Mouse (Mus musculus) lung, adult 2 months (tissue): ENCODE measurements at regions not wholly inside any gene's neighbourhood (a gene's known extent, or its start where the extent isn't known, plus 50 kb on each side); places are given as distances from the start of the nearest gene placed in this dataset.

ENCODE experiments used
- DNase-seq: peaks from one replicate; pipeline ENCODE4 v3.0.0; 2022
- H3K4me1 ChIP-seq: fragments of 200-500 bp; 2 replicates; pipeline ENCODE4 v1.6.1; 2011; ENCODE audit warnings: low read length; ENCODE audit not compliant: control insufficient read depth, insufficient read depth
- H3K4me3 ChIP-seq: fragments of 200-500 bp; replicated peaks from 2 replicates; pipeline ENCODE3; 2011; ENCODE audit warnings: low read depth, mild to moderate bottlenecking, control low read depth, low read length; ENCODE audit errors: extremely low read depth
- CTCF ChIP-seq: fragments of 200-500 bp; IDR thresholded peaks from 2 replicates; pipeline ENCODE4 v1.5.1; 2011; ENCODE audit warnings: mild to moderate bottlenecking, low read length, control low read depth; ENCODE audit not compliant: insufficient read depth
- POLR2A ChIP-seq: fragments of 200-500 bp; IDR thresholded peaks from 2 replicates; pipeline ENCODE4 v1.6.1; 2011; ENCODE audit warnings: low read depth, mild to moderate bottlenecking, control low read depth, low read length, borderline replicate concordance; ENCODE audit errors: extremely low read depth
- WGBS: fragments of 180-500 bp; shearing (Covaris S2); methylation state at CpG from one replicate; pipeline ENCODE4 v1.1.7; 2018; 5-methylcytosine and 5-hydroxymethylcytosine counted together

GRCm38 (mm10) chr13:31206381-31206780 lies 232.4 kb downstream of the Gm5447 start:
- Histone ChIP-seq H3K4me3 (no peak overlapping the region), H3K4me1 (no peaks in the 10 kb centered on the region; the same call in 1 of the 2 replicates)
- 62% methylated on average over 5 of the region's 5 CpGs for WGBS
- no peak for DNase-seq
- no peak for TF ChIP-seq POLR2A
- no peak for TF ChIP-seq CTCF

- peak; percentile 14 for DNase-seq
Measured at GRCm38 (mm10) chr13:31207709-31208108, 233.7 kb downstream of the Gm5447 start.

GRCm38 (mm10) chr13:31223016-31223415 lies 249.0 kb downstream of the Gm5447 start:
- Histone ChIP-seq H3K4me1 (no peaks in the 10 kb centered on the region), H3K4me3 (no peak overlapping the region)
- DNase-seq, result no peak
- WGBS, result 72% methylated on average over 2 of the region's 2 CpGs
- no peak for TF ChIP-seq CTCF
- no peak for TF ChIP-seq POLR2A

More at GRCm38 (mm10) chr13:31207709-31208108, 233.7 kb downstream of the Gm5447 start:
- Histone ChIP-seq H3K4me1 (no peaks in the 10 kb centered on the region; the same call in 1 of the 2 replicates), H3K4me3 (no peak overlapping the region)
- WGBS, result 28% methylated on average over 5 of the region's 5 CpGs
- peak; percentile 66 for TF ChIP-seq CTCF
- TF ChIP-seq POLR2A, result no peak

- H3K4me1 ChIP-seq, result no peaks in the 10 kb centered on the region
- H3K4me3 ChIP-seq, result no peak overlapping the region
- WGBS, result 94% methylated on average over 6 of the region's 6 CpGs
- no peak for TF ChIP-seq POLR2A
- TF ChIP-seq CTCF, result no peak
- DNase-seq, result no peak
Measured at GRCm38 (mm10) chr13:31240546-31240945, 266.5 kb downstream of the Gm5447 start.

GRCm38 (mm10) chr13:31248996-31249395 lies 275.0 kb downstream of the Gm5447 start:
- DNase-seq, result no peak
- no peak for TF ChIP-seq CTCF
- TF ChIP-seq POLR2A, result no peak
- no peak overlapping the region for H3K4me3 ChIP-seq
- WGBS, result 83% methylated on average over 3 of the region's 3 CpGs
- H3K4me1 ChIP-seq, result no peaks in the 10 kb centered on the region

- WGBS, result 59% methylated on average over 5 of the region's 5 CpGs
- no peaks in the 10 kb centered on the region for H3K4me1 ChIP-seq
- TF ChIP-seq CTCF (no peak), POLR2A (no peak)
- DNase-seq, result no peak
- no peak overlapping the region for H3K4me3 ChIP-seq
Measured at GRCm38 (mm10) chr13:31249525-31249924, 275.5 kb downstream of the Gm5447 start.

- Histone ChIP-seq H3K4me1 (no peaks in the 10 kb centered on the region), H3K4me3 (no peak overlapping the region)
- TF ChIP-seq POLR2A (no peak), CTCF (no peak)
- no peak for DNase-seq
- 56% methylated on average over 4 of the region's 4 CpGs for WGBS
Measured at GRCm38 (mm10) chr13:31254016-31254415, 280.0 kb downstream of the Gm5447 start.

GRCm38 (mm10) chr13:31254744-31255143 lies 280.7 kb downstream of the Gm5447 start:
- Histone ChIP-seq H3K4me3 (no peak overlapping the region), H3K4me1 (no peaks in the 10 kb centered on the region)
- WGBS, result 84% methylated on average over 3 of the region's 3 CpGs
- no peak for DNase-seq
- no peak for TF ChIP-seq POLR2A
- TF ChIP-seq CTCF, result no peak

- DNase-seq, result no peak
- TF ChIP-seq CTCF (no peak), POLR2A (no peak)
- WGBS, result 94% methylated on average over 3 of the region's 3 CpGs
Measured at GRCm38 (mm10) chr13:31255506-31255905, 281.5 kb downstream of the Gm5447 start.

GRCm38 (mm10) chr13:31267865-31268264 lies 288.1 kb upstream of the Foxq1 start:
- no peak overlapping the region for H3K4me3 ChIP-seq
- 55% methylated on average over 3 of the region's 3 CpGs for WGBS
- no peaks in the 10 kb centered on the region for H3K4me1 ChIP-seq
- DNase-seq, result no peak
- TF ChIP-seq POLR2A (no peak), CTCF (no peak)

More at GRCm38 (mm10) chr13:31255506-31255905, 281.5 kb downstream of the Gm5447 start:
- Histone ChIP-seq H3K4me1 (no peaks in the 10 kb centered on the region), H3K4me3 (no peak overlapping the region)
